ENCODE assay signal across 8 mouse cellular contexts in genomic region chrX:43429982-43430531, GRCm38 (mm10). TPM values are rescaled to one million over a fixed set of nuclear protein-coding genes. Genes with fewer than 3 reads are reported as not detected.
DNase-seq lines count a peak whose midpoint lies in the region; ATAC-seq and TF ChIP-seq lines count a peak whose summit lies in the region.

No protein-coding gene starts in this region.

- H3K27me3 ChIP-seq in heart, embryonic 10.5 days (ENCODE audit: insufficient read depth, poor library complexity, severe bottlenecking): peaks cover 23% of the 10 kb centered on the region
- no peaks in the 10 kb centered on the region for H3K27me3 ChIP-seq in cerebellum, adult 2 months (ENCODE audit: control insufficient read depth, insufficient read depth, low read length)
- no peaks in the 10 kb centered on the region for H3K27me3 ChIP-seq in forebrain, postnatal 0 days (ENCODE audit: insufficient read depth, low read length)
- no peaks in the 10 kb centered on the region for H3K27me3 ChIP-seq in neural tube, embryonic 14.5 days (ENCODE audit: control insufficient read depth, insufficient read depth, low read length)

- H3K27ac ChIP-seq in heart, embryonic 10.5 days: no peak overlapping the region
- H3K27ac ChIP-seq in cerebellum, adult 2 months (ENCODE audit: insufficient read depth, low read length): peak overlapping the region; percentile 99; the same call in 1 of the 2 replicates
- peak overlapping the region; percentile 72; the same call in 1 of the 2 replicates for H3K27ac ChIP-seq in forebrain, postnatal 0 days (ENCODE audit: low read depth, low read length)
- H3K27ac ChIP-seq in left cerebral cortex, adult 2 months: peak overlapping the region; percentile 48
- peak overlapping the region; percentile 72 for H3K27ac ChIP-seq in neural tube, embryonic 14.5 days (ENCODE audit: low read depth, low read length)

- ATAC-seq in forebrain, postnatal 0 days: peak; percentile 65
- ATAC-seq in neural tube, embryonic 14.5 days (ENCODE audit: low read depth): peak; percentile 62
- no peak for ATAC-seq in megakaryocyte progenitor cell, adult 5-6 weeks (replicated peaks; ENCODE audit: poor library complexity)

- no peak for TF ChIP-seq CTCF in cerebellum, adult 2 months (IDR thresholded peaks at IDR 0.05; ENCODE audit: borderline replicate concordance, insufficient read depth, low read depth, low read length)
- no peak for TF ChIP-seq CTCF in forebrain, postnatal 0 days (IDR thresholded peaks at IDR 0.05; ENCODE audit: low read depth)
- TF ChIP-seq CTCF in left cerebral cortex, adult 2 months (IDR thresholded peaks at IDR 0.05): no peak

- H3K9me3 ChIP-seq in heart, embryonic 10.5 days: no peaks in the 10 kb centered on the region
- no peaks in the 10 kb centered on the region for H3K9me3 ChIP-seq in forebrain, postnatal 0 days (ENCODE audit: low read length)
- no peaks in the 10 kb centered on the region for H3K9me3 ChIP-seq in neural tube, embryonic 14.5 days (ENCODE audit: control insufficient read depth, low read length)

- peak overlapping the region; percentile 52 for H3K4me3 ChIP-seq in heart, embryonic 10.5 days
- H3K4me3 ChIP-seq in cerebellum, adult 2 months (replicated peaks; ENCODE audit: insufficient read depth, low read depth, low read length): peak overlapping the region; percentile 63
- H3K4me3 ChIP-seq in forebrain, postnatal 0 days (ENCODE audit: low read depth, low read length): peak overlapping the region; percentile 45
- H3K4me3 ChIP-seq in left cerebral cortex, adult 2 months: peak overlapping the region; percentile 47
- peak overlapping the region; percentile 37 for H3K4me3 ChIP-seq in neural tube, embryonic 14.5 days (ENCODE audit: low read depth, low read length)

- peak; percentile 26; the same call in 1 of the 2 replicates for TF ChIP-seq POLR2A in cerebellum, adult 2 months (IDR thresholded peaks at IDR 0.05; ENCODE audit: borderline replicate concordance, insufficient read depth, low read length)

- H3K9ac ChIP-seq in forebrain, postnatal 0 days: peak overlapping the region; percentile 50
- H3K9ac ChIP-seq in neural tube, embryonic 14.5 days (replicated peaks; ENCODE audit: low read depth, low read length): peak overlapping the region; percentile 50

- 22% methylated on average over 25 of the region's 25 CpGs for WGBS in heart, embryonic 10.5 days
- 6% methylated on average over 25 of the region's 25 CpGs for WGBS in cerebellum, adult 2 months
- WGBS in forebrain, postnatal 0 days: 31% methylated on average over 25 of the region's 25 CpGs
- 22% methylated on average over 25 of the region's 25 CpGs for WGBS in neural tube, embryonic 14.5 days

- H3K4me1 ChIP-seq in heart, embryonic 10.5 days: no peaks in the 10 kb centered on the region
- no peaks in the 10 kb centered on the region for H3K4me1 ChIP-seq in cerebellum, adult 2 months (ENCODE audit: control insufficient read depth, insufficient read depth, low read length)
- no peaks in the 10 kb centered on the region for H3K4me1 ChIP-seq in forebrain, postnatal 0 days (ENCODE audit: insufficient read depth)
- no peaks in the 10 kb centered on the region for H3K4me1 ChIP-seq in neural tube, embryonic 14.5 days (ENCODE audit: control insufficient read depth, insufficient read depth, low read length)

- intact Hi-C loops in left cerebral cortex, adult 2 months (cut with DNase I): loop anchor here (5.0 kb wide), 2 partner anchors 873 to 888 kb away; no protein-coding TSS in a partner anchor

- peak overlapping the region; percentile 52 for H3K4me2 ChIP-seq in forebrain, postnatal 0 days (ENCODE audit: low read depth)
- peak overlapping the region; percentile 57 for H3K4me2 ChIP-seq in neural tube, embryonic 14.5 days (ENCODE audit: low read depth, low read length)

- H3K36me3 ChIP-seq in heart, embryonic 10.5 days: no peaks in the 10 kb centered on the region
- no peaks in the 10 kb centered on the region for H3K36me3 ChIP-seq in forebrain, postnatal 0 days (ENCODE audit: insufficient read depth)
- H3K36me3 ChIP-seq in neural tube, embryonic 14.5 days (ENCODE audit: control insufficient read depth, insufficient read depth, low read length): no peaks in the 10 kb centered on the region

- DNase-seq in heart, embryonic 10.5 days (ENCODE audit: low spot score): no peak
- DNase-seq in heart, adult 8-10 months (ENCODE audit: low spot score): no peak
- DNase-seq in cerebellum, adult 2 months: peak; percentile 65
- peak; percentile 72 for DNase-seq in forebrain, postnatal 0 days
- DNase-seq in left cerebral cortex, adult 2 months (ENCODE audit: extremely low spot score in 1 of 2, low spot score in 2 of 2): peak; percentile 28 to 29
- DNase-seq in adrenal gland, postnatal 4 days (ENCODE audit: low spot score in 2 of 2): no peak

RNA-seq across cellular contexts. Expression of gene Tenm1, which starts 1.1 kb away (rescaled TPM):
- 0.05 and 0.09 TPM in 2 replicates for polyA plus RNA-seq in heart, embryonic 10.5 days (2016; fragmentation: Nextera tagmentation; extraction: Ambion mirVana)
- total RNA-seq in heart, adult 8-10 months (2022): under 1 TPM; 0.03 to 0.06 (median 0.04) TPM
- polyA plus RNA-seq in cerebellum, adult 2 months (2012; rRNA removed): 46.4 and 56.4 TPM in 2 replicates
- total RNA-seq in forebrain, postnatal 0 days (2014; rRNA removed): 60.6 and 74.8 TPM in 2 replicates
- 15.9 and 27.8 TPM in 2 replicates for polyA plus RNA-seq in forebrain, postnatal 0 days (2015; fragmentation: Nextera tagmentation; extraction: Ambion mirVana)
- 10 to 100 TPM; 46.7 to 49.3 TPM for total RNA-seq in left cerebral cortex, adult 2 months (2021)
- 25.6 and 37.0 TPM in 2 replicates for polyA plus RNA-seq in neural tube, embryonic 14.5 days (2014; fragmentation: Nextera tagmentation; extraction: Ambion mirVana)
- total RNA-seq in megakaryocyte progenitor cell, adult 5-6 weeks (2015): not detected in 2 replicates
- total RNA-seq in megakaryocyte progenitor cell, adult 5-6 weeks (2017): not detected in 2 replicates
- under 1 TPM; 0.45 to 0.96 TPM for total RNA-seq in adrenal gland, postnatal 4 days (2021)

Comparison
In these comparisons a context has a peak if more than half of its experiments do, and no peak if none do; other contexts are left out.
1. DNase-seq: peak in cerebellum, adult 2 months (2 of 2), forebrain, postnatal 0 days (single experiment) and left cerebral cortex, adult 2 months (2 of 2); none in heart, embryonic 10.5 days (single experiment), heart, adult 8-10 months (single experiment) and adrenal gland, postnatal 4 days (0 of 2).
2. RNA of gene Tenm1, which starts 1.1 kb away (total RNA-seq): 60.6 to 74.8 TPM in forebrain, postnatal 0 days and 46.7 to 49.3 TPM in left cerebral cortex, adult 2 months; 0.45 to 0.96 TPM in adrenal gland, postnatal 4 days, 0.03 to 0.06 TPM in heart, adult 8-10 months and not detected in megakaryocyte progenitor cell, adult 5-6 weeks; every median in the first group is over 10 times any median in the second.
3. Peak in every context shown above with its lines, with median percentiles within 50 percentile points of each other: H3K4me3 ChIP-seq.